Mouse (Mus musculus): ENCODE data around the gene H2-Ab1.

Gene H2-Ab1

GRCm38 (mm10) chr17:34286501-34286900 is 29.0 kb downstream of the H2-Ab1 start:
- DNase-seq, result no peak

DNA sequence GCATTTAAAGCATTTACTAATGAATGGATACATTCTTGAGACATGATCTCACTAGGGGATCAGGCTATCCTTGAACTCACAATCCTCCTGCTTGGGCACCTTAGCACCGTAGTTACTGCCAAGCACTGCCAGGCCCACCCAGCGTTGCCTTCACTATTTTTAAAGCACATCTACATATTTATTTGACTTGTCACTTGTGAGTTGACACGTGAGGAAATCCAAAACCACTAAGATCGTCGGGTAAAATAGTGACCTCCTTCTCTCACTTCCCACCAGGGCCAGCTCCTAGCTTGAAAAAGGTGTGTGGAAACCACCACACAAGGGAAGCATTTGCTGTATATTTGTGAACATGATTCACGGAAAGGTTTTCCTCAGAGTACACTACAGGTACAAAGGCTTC is 29.5 kb downstream of the H2-Ab1 start:
- no peak for DNase-seq

GRCm38 (mm10) chr17:34287648-34288047 is 30.2 kb downstream of the H2-Ab1 start, which contains the start of gene H2-Aa:
H2-Aa (minus strand) TSS chr17:34287823.
- peak; percentile 54 to 57 for DNase-seq

DNA sequence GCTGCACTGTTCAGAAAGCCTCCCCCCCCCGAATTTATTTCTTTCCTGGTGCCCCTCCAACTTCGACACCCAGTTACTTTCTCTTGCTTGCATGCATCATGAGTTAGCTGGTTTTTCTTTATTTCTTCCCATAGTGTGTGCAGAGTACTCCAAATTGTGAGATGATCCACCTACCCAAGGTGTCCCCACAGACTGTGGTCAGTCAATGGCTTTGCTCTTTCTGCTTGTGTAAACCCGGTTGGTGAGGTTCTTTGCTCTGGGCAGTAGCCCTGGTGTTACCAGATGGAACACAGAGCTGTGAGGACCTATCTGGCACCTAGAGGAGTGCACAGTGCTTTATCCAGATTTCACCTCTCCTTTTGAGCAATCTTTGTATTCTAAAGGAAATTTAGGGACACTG is 30.6 kb downstream of the H2-Ab1 start:
- no peak for DNase-seq

GRCm38 (mm10) chr17:34291609-34292008 is 34.1 kb downstream of the H2-Ab1 start:
- peak; percentile 36 to 37 for DNase-seq

DNA sequence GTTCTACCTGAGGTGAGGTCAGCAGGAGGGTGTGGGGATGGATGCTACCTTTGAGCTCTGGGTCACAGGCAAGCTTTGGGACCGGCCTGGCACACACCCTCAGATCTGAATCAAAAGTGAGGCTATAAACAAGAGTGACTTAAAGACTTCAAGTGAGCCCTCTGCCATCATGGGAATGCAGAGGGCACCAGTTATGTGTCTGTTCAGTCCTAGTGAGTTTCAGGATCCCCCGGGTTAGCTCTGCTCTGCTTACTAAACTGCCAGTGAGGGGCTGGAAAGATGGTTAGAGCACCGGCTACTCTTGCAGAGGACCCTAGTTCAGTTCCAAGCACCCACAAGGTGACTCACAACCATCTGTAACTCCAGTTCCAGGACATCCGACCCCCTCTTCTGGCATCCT is 35.1 kb downstream of the H2-Ab1 start:
- no peak for DNase-seq

DNA sequence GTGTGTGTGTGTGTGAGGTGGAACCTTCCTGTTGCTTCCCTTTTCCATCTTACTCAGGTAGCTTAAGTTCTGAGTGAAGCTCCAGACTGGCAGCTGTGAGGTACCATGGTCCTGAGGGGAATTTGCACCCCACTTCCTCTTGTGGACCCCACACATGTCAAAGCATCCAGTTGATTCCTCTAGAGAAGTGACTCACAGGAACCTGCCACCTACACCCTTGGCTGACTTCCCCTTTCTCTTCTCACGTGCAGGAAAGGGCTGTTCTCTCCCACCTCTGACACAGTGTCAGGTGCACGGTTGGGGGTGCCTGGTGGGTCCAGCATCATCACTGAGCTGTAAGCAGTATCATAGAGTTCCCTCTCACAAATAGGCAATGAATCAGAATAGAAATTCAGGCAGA is 36.0 kb downstream of the H2-Ab1 start:
- DNase-seq, result no peak

DNA sequence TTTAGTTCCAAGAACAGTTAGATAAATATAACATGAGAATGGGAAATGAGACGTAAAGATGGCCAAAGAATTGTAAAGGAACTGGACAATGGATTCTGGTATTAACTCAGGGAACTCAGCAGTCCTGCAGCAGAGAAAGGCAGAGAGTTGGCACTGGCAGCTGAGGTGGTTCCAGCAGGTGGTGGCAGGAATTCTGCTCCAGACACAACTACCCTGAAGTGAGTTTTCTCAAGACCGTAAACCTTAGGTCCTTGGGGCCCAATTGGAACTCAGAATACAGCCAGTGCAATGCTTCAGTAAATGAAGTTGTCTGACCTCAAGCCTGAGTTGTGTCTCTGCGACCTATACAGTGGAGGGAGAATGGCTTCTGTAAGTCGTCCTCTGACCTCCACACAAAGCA is 36.8 kb downstream of the H2-Ab1 start:
- DNase-seq, result no peak

DNA sequence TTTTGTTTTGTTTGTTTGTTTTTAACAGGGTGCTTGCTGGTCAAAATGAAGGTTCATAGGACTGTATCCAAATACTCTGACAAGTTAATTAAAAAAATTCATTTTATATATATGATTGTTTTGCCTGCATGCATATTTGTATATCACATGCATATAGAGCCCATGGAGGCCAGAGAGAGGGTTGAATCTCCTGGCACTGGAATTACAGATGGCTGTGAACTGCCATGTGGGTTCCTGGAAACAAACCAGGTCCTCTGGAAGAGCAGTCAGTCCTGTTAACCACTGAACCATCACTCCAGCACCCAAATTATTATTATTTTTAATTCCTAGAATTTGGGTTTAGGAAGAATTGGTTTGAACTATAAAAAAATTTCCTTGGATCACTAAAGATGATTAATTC is 37.8 kb downstream of the H2-Ab1 start:
- DNase-seq, result no peak

- peak in 1 of 2 experiments; percentile 12 for DNase-seq
These were observed 38.7 kb downstream of the H2-Ab1 start for GRCm38 (mm10) chr17:34295891-34296794.

DNA sequence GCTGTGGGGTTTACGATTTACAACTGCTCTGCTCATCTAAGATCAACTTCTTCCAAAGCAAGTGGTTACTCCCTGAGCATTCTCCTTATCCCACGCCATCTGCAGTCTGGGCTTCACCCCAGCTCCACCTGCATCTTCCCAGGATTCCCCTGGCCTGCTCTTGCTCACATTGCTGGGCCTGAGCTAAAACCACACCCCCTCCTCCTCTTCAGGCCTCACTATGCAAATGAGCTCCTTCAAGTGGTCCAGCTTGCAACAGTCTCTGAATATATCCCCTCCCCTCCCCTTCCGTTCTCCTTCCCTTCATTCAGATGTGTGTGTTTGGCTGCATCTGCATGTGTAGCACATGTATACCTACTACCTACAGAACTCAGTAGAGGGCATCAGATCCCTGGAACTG is 41.9 kb downstream of the H2-Ab1 start:
- no peak for DNase-seq

DNA sequence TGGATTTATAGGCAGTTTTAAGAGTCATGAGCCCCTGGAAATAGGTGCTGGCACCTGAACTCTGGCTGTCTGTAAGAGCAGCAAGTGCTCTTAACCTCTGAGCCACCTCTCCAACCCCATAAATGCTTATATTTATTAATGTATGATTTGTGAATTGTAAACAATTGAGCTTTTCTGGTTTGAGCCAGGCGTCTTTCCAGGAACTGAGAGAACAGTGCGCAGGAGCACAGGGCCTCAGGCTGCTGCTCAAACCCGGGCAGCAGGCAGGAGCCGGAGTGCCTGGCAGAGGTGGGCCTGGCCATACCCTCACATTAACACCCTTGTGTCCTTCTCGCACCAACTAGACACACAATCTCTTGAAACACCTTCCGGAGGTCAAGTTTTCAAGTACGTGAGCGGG is 42.6 kb downstream of the H2-Ab1 start:
- no peak for DNase-seq

DNA sequence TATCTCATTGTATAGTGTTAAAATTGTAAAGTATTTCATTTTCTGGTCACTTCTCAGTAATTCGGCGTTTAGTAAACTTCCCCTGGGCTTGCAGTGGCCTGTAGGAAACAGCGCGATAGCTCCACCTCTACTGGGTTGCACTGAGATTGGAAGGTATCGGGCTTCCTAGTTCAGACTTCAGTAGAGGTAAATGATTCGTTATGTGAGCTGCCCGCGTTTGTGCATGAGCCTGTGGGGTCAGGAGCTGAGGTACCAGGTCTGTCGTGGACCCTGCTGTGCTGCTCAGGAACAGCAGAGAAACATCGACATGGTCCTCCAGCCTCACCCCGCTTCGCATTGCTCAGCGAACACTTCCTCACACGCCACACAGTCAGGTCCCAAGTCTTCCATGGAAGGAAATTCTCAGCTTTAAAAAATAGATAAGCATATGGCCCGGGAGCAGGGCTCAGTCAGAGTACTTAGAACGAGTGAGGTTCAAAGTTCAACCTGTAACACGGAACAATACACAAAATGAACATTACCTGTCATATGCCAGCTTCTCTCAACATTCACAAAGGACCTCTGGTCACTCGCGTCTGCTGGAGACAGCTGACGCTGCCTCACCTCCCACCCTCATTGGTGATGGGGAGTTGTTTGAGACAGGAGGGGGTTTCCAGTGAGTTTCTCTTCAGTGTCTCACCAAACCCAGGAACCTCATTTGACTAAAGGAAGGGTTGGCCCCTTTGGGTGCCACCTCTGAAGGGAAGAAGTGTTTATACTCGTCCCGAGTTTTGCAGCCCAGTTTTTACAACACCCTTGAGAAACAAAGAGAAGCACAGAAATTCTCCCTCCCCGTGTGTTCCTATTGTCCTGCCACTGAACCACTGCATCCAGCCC is 43.4 kb downstream of the H2-Ab1 start:
- no peak for DNase-seq

DNA sequence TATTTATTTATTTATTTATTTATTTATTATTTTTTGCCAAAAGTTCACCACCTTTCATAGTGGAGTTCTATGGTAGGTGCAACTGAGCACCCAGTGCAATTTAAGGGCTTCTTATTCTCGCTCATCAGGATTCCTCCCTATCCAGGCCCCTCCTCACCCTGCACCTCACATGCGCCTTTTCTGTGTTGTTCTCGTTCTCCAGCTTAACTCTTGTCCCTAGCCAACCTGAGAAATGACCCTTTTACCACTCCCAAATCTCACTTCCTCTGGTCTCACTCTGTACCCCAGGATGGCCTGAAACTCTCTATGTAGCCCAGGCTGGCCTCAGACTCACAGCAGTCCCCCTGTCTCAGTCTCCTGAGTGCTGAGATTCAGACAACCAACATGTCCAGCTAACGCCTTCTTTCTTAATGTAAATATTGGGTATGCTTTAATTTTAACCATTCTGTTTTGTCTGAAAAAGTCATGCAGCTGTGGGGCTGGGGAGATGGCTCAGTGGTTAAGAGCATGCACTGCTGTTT is 44.2 kb downstream of the H2-Ab1 start:
- no peak for DNase-seq

DNA sequence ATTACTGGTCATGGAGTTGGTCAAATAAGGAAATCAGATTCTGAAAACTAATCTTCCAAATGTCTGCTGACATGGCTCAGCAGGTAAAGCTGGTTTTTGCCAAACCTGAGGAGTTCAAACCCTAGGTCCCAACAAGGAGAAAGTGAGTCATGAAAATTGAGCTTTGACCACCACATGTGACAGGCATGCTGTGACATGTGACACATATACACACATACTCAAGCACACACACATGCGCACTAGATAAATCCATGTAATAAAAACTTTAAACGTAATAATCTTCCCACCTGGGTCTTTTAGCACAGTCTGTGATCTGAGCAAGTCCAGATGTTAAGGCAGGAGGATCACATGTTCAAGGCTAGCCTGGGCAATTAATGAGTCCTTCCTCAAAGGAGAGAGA is 46.3 kb downstream of the H2-Ab1 start:
- no peak for DNase-seq

GRCm38 (mm10) chr17:34304751-34305150 is 47.3 kb downstream of the H2-Ab1 start:
- DNase-seq, result peak; percentile 26 to 35

GRCm38 (mm10) chr17:34305380-34306030 is 48.0 kb downstream of the H2-Ab1 start, which contains the start of gene H2-Eb1:
H2-Eb1 (plus strand) TSS chr17:34305867.
- peak; percentile 63 to 68 for DNase-seq

- no peak for DNase-seq
These were observed 48.9 kb downstream of the H2-Ab1 start for GRCm38 (mm10) chr17:34306407-34306806.

- no peak for DNase-seq
These were observed 49.7 kb downstream of the H2-Ab1 start for GRCm38 (mm10) chr17:34307216-34307615.

DNA sequence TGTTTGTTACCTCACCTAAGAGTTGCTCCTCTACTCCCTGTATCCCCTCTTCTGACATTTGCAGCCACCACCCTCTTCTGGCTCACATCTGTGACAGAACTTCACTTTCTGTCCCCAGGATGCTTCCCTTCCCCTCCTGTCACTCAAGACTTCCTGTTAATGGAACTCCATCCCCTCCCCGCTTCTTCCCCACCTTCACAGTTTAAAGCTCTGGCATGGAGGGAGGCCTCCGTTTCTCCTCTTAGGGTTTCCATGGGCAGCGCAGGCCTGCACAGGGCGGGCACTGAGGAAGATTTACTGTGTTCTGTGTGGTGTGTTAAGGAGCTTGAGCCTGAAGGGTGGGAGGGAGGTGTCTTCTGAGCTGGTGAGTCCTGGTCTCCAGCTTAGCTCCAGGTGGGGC is 50.7 kb downstream of the H2-Ab1 start:
- no peak for DNase-seq

GRCm38 (mm10) chr17:34309225-34309624 is 51.7 kb downstream of the H2-Ab1 start:
- DNase-seq, result no peak

DNA sequence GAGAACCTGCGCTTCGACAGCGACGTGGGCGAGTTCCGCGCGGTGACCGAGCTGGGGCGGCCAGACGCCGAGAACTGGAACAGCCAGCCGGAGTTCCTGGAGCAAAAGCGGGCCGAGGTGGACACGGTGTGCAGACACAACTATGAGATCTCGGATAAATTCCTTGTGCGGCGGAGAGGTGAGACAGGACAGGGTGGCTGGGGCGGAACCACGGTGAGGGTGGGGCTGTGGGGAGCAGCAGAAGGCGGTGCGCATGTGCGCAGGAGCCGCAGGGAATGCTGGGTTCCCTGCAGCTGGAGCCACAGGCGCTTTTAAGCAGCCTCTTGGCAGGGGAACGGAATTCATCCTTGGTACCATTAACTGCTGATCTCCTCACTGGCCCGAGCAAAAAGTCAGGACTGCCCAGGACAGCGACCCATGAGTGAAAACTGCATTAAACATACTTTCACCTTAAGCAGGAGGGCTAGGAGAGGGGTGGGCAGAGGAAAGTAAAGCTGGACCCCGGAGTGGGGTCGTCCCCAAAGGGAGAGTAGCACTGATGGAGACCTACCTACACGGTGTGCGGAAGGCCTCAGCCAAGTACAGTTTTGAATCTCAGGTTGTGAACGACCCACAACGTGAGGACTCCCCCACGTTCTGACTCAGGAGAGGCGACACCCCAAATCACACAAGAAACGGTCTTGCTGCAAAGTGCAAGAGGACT is 52.3 kb downstream of the H2-Ab1 start:
- peak; percentile 46 to 60 for DNase-seq

All from cerebellum, adult 18-20 months (tissue).